Mouse (Mus musculus) gastrocnemius, postnatal 14 days (tissue): Measurements from ENCODE around the gene Smad3. TPM values are rescaled to one million over a fixed set of nuclear protein-coding genes. Genes with fewer than 3 reads are reported as not detected.

Experiments
- DNase-seq: peaks from one replicate; pipeline ENCODE4 v3.0.0; 2021; ENCODE audit warnings: mixed read lengths
- intact Hi-C: fragments of 180-260 bp; cut with DNase I; formaldehyde crosslinking; loops from one replicate; pipeline ENCODE4 v1.15.1; 2025; ENCODE audit warnings: low total_unique reads
- total RNA-seq, 2 experiments: library from RNA; stranded (reverse); gene quantifications; 2 replicates each; pipeline ENCODE4 v1.2.3; 2021

The Smad3 gene
- total RNA-seq, 2 experiments from 2014 or later = 39.3 to 40.2 TPM

GRCm38 (mm10) chr9:63655092-63655491, 102.7 kb downstream of the Smad3 start:
- no peak for DNase-seq
- intact Hi-C loops = no loop called here

GRCm38 (mm10) chr9:63654575-63654974, 103.2 kb downstream of the Smad3 start:
- intact Hi-C loops = no loop called here
- no peak for DNase-seq

- DNase-seq = no peak
- intact Hi-C loops = no loop called here
Observed at GRCm38 (mm10) chr9:63653666-63654065, 104.1 kb downstream of the Smad3 start.

- intact Hi-C loops = no loop called here
Observed at GRCm38 (mm10) chr9:63651594-63651993, 106.2 kb downstream of the Smad3 start.

GRCm38 (mm10) chr9:63650905-63651304, 106.9 kb downstream of the Smad3 start:
- intact Hi-C loops = no loop called here
- peak; percentile 70 for DNase-seq

More at GRCm38 (mm10) chr9:63651594-63651993, 106.2 kb downstream of the Smad3 start:
- DNase-seq = peak; percentile 71

DNA sequence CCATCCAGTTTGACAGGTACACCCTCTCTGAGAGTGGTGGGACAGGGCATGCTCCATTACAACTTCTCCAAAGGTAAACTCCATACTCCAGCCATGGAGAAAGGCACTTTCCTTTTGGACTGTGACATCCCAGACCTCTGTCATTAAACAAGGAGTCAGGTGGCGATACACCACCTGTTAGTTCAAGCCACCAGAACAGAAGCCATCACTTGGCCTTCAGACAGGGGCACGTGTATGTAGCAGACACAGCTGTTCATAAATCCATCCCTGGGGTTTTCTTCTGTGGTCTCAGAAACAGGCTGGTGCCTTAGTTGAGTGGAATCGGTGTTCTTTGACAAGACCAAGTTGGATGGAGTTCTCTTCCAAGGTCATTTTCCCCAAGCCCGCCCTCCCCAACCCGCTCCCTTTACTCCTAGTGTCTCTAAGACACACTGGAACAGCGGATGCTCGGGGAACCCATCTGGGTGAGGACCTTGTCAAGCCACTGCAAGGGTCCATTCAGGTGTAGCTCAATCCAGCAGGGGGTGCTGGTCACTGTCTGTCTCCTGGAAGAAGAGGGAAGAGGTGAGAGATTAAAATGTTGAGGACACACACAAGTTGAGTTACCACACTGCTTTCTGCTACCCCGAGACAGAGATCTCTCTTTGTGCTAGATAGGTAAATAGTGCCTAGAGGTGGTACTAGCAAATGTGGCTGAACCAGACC, 107.8 kb downstream of the Smad3 start:
- intact Hi-C loops = no loop called here
- peak; percentile 39 for DNase-seq

DNA sequence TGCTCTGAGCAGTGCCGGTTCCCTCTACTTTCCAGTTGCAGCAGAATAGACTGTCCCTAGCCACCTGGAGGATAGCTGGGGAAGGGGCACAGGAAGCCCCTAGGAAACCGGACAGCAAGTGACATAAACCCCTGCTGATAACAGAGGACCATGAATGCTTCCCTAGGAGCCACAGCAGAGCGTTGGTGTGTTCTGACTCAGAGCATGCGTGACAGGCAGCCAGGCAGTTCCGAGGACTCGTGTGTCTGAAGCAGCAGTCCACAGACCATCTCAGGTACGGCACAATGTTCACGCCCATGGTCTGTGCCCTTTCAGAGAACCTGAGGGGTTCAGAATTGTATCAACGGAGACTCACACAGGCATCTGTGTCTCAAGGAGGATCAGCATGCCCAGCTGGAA, 109.3 kb downstream of the Smad3 start:
- DNase-seq = no peak
- intact Hi-C loops = no loop called here

- DNase-seq = no peak
- intact Hi-C loops = no loop called here
Observed at GRCm38 (mm10) chr9:63647581-63648519, 109.9 kb downstream of the Smad3 start.

GRCm38 (mm10) chr9:63645084-63645483, 112.7 kb downstream of the Smad3 start:
- no peak for DNase-seq
- intact Hi-C loops = no loop called here

DNA sequence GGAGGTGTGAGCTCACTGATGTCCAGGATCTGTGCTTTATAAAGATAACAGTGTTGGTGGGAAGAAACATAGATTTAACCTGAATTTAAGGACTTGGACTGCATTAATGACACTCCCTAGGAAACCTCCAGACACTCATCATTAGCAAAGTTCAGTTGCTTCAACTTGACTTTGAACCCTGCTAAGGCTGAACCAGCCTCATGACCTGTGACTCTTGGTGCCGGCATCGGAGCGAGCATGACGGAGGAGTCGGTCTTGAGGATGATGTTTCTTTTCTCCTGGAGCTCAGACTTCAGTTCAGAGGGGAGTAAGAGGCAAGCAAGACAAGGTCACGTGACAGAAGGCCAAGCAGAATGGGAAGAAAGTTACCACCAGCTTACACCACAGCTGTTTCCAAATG, 113.8 kb downstream of the Smad3 start:
- DNase-seq = no peak
- intact Hi-C loops = no loop called here

- intact Hi-C loops = no loop called here
- DNase-seq = no peak
Observed at GRCm38 (mm10) chr9:63641983-63642646, 115.7 kb downstream of the Smad3 start.

DNA sequence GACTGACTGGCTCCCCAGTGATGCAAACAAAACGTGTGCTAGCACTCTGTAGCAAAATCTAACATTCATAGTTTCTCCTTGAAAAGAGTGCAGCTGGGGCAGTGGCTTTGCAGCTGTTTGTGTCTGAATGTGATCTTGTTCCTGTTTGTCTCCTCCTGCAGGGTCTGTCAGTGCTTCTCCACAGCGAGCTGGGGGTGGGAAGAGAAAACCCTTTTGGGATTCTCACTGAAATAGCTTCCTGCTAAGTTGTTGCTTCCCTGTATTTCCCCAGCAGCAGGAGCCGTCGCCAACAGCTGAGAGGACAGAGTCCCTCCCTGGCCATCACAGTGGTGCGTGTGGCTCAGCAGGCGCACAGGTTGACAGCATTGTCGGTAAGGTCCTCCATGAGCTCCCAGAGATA, 121.7 kb downstream of the Smad3 start:
- intact Hi-C loops = no loop called here
- DNase-seq = no peak

- intact Hi-C loops = no loop called here
- no peak for DNase-seq
Observed at GRCm38 (mm10) chr9:63633334-63633733, 124.5 kb downstream of the Smad3 start.

- intact Hi-C loops = no loop called here
- no peak for DNase-seq
Observed at GRCm38 (mm10) chr9:63632924-63633323, 124.9 kb downstream of the Smad3 start.

GRCm38 (mm10) chr9:63632045-63632444, 125.7 kb downstream of the Smad3 start:
- intact Hi-C loops = no loop called here
- DNase-seq = no peak

DNA sequence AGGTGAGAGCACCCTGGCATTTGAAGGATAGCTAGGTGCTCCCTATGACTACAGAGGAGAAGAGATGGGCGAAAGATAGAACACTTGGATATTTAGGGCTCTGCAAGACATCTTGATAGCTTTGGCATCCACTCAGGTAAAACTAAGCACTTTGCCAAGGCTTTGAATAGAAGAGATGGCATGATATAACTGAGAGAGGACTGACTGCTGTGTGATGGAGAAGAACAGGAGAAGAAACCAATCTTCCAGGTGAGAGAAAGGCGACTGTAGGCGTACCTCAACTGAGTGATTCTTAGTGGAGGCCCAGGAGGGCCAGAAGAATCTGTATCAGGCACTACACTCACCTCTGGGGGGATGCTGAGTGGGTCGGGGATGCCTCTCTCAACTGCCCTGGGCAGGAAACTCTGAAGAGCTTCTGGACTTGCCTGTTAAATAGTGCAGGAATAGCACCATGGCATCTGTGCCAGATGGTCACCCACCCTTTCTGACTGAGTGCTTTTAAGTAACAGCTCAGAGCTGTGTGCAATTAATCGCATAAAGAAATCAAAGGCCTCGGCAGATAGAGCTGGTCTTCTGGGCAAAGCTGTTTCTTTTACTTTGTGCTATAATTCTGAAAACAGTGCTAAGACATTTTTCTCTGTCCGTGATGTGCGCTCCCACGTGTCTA, 132.6 kb downstream of the Smad3 start:
- DNase-seq = no peak
- intact Hi-C loops = loop anchor here (10.0 kb wide), 1 partner anchor 220 kb away; no protein-coding TSS in a partner anchor

DNA sequence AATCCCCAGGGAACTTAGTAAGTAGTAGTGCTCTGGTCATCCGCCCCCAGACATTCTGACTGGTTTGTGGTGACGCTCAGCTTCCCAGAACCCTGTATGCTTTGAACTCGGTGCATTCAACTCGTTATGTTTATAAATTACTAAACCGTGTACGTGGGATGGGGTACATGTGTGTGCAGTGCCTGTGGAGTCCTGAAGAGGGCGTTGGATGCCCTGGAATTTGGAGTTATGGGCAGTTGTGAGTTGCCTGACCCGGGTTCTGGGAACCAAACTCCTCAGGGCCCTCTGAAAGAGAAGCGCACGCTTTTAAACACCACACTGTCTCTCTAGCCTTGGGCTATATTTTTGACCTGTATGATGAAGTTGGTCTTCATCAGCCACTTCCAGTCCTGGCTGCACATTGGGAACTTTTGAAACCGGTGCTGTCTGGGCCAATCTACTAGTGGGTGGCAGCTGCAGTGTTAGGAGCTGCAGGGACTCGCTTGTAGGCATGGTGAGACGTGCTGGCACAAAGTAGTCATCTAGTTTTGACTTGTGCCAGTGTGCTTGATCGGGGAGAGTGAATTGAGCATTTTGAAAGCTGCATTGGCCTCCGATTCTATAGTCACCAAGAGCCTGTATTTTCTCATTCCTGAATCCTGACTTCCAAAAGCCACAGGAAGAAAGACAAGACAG, 133.8 kb downstream of the Smad3 start:
- intact Hi-C loops = loop anchor here (10.0 kb wide), 1 partner anchor 221 kb away; no protein-coding TSS in a partner anchor
- DNase-seq = no peak

GRCm38 (mm10) chr9:63617967-63618366, 139.8 kb downstream of the Smad3 start:
- intact Hi-C loops = no loop called here

More at GRCm38 (mm10) chr9:63617967-63618366, 139.8 kb downstream of the Smad3 start:
- DNase-seq = no peak
